Comparison of ENCODE assay signal across 8 mouse cellular contexts in genomic region chr15:102376453-102377162, GRCm38 (mm10). TPM values are rescaled to one million over a fixed set of nuclear protein-coding genes. Genes with fewer than 3 reads are reported as not detected.
DNase-seq lines count a peak whose midpoint lies in the region; ATAC-seq and TF ChIP-seq lines count a peak whose summit lies in the region.

No protein-coding gene starts in this region.

- WGBS in intestine, postnatal 0 days, result 2% methylated on average over 42 of the region's 43 CpGs
- WGBS in lung, embryonic 16.5 days, result under 1% methylated on average over 31 of the region's 43 CpGs

- TF ChIP-seq CTCF in ES-Bruce4 (IDR thresholded peaks at IDR 0.05; ENCODE audit: low read depth, low read length), result no peak
- TF ChIP-seq CTCF in intestine, postnatal 0 days (IDR thresholded peaks at IDR 0.05; ENCODE audit: low read depth), result no peak

- peak overlapping the region; percentile 99 for H3K4me2 ChIP-seq in intestine, postnatal 0 days (replicated peaks; ENCODE audit: low read depth)
- H3K4me2 ChIP-seq in lung, embryonic 16.5 days (ENCODE audit: low read depth, low read length), result peak overlapping the region; percentile 98

- TF ChIP-seq POLR2A in ES-Bruce4 (IDR thresholded peaks at IDR 0.05; ENCODE audit: insufficient read depth, low read length), result no peak

- DNase-seq in A20 (ENCODE audit: low read depth, low spot score), result peak; percentile 81
- peak; percentile 34 to 60 for DNase-seq in cerebellum, postnatal 25 days
- peak; percentile 68 for DNase-seq in gastrocnemius, postnatal 14 days
- peak; percentile 37 for DNase-seq in skeletal muscle tissue, adult 2 months (ENCODE audit: low read depth, low spot score)
- no peak for DNase-seq in B cell, adult 2 months

- peak overlapping the region; percentile 73 for H3K4me3 ChIP-seq in ES-Bruce4 (ENCODE audit: low read depth, low read length)
- peak overlapping the region; percentile 66 for H3K4me3 ChIP-seq in intestine, postnatal 0 days (ENCODE audit: low read depth, low read length)
- peak overlapping the region; percentile 71 for H3K4me3 ChIP-seq in lung, embryonic 16.5 days (ENCODE audit: low read length)

- H3K27me3 ChIP-seq in ES-Bruce4 (ENCODE audit: control insufficient read depth, insufficient read depth, low read length, poor library complexity, severe bottlenecking), result no peaks in the 10 kb centered on the region
- H3K27me3 ChIP-seq in intestine, postnatal 0 days (replicated peaks; ENCODE audit: control insufficient read depth, insufficient read depth, low read length), result no peaks in the 10 kb centered on the region
- H3K27me3 ChIP-seq in lung, embryonic 16.5 days (ENCODE audit: control insufficient read depth, insufficient read depth, low read depth, low read length), result no peaks in the 10 kb centered on the region

- no peak for TF ChIP-seq EP300 in ES-Bruce4 (IDR thresholded peaks at IDR 0.05; ENCODE audit: insufficient read depth, low read depth, low read length)

- no peaks in the 10 kb centered on the region for H3K9me3 ChIP-seq in ES-Bruce4 (replicated peaks; ENCODE audit: control insufficient read depth, insufficient read depth, low read length, poor library complexity, severe bottlenecking)
- H3K9me3 ChIP-seq in intestine, postnatal 0 days (ENCODE audit: control insufficient read depth), result no peaks in the 10 kb centered on the region
- no peaks in the 10 kb centered on the region for H3K9me3 ChIP-seq in lung, embryonic 16.5 days (ENCODE audit: control insufficient read depth, low read length)

- peak overlapping the region; percentile 56 for H3K9ac ChIP-seq in ES-Bruce4 (ENCODE audit: low read depth, poor library complexity, severe bottlenecking)
- peak overlapping the region; percentile 58 for H3K9ac ChIP-seq in intestine, postnatal 0 days (ENCODE audit: low read depth, low read length)
- peak overlapping the region; percentile 83 for H3K9ac ChIP-seq in lung, embryonic 16.5 days (ENCODE audit: low read length)

- H3K4me1 ChIP-seq in ES-Bruce4 (ENCODE audit: control insufficient read depth, insufficient read depth, low read length), result peaks cover 2% of the 10 kb centered on the region
- H3K4me1 ChIP-seq in intestine, postnatal 0 days (replicated peaks; ENCODE audit: control insufficient read depth, insufficient read depth, low read length), result 0 out of 2 replicates have a peak, but pooled peaks cover 4% of the 10 kb centered on the region
- H3K4me1 ChIP-seq in lung, embryonic 16.5 days (replicated peaks; ENCODE audit: control insufficient read depth, insufficient read depth, low read length), result peaks cover 13% of the 10 kb centered on the region

- no peaks in the 10 kb centered on the region for H3K36me3 ChIP-seq in ES-Bruce4 (ENCODE audit: control insufficient read depth, insufficient read depth, low read length, poor library complexity, severe bottlenecking)
- no peaks in the 10 kb centered on the region for H3K36me3 ChIP-seq in intestine, postnatal 0 days (ENCODE audit: control insufficient read depth, insufficient read depth)
- no peaks in the 10 kb centered on the region for H3K36me3 ChIP-seq in lung, embryonic 16.5 days (ENCODE audit: control insufficient read depth, insufficient read depth, low read length)

- peak; percentile 43 for ATAC-seq in intestine, postnatal 0 days
- ATAC-seq in lung, embryonic 16.5 days (ENCODE audit: low read depth), result peak; percentile 88

- intact Hi-C loops in gastrocnemius, postnatal 14 days (cut with DNase I; ENCODE audit: low total_unique reads), result loop anchor here (5.0 kb wide), 1 partner anchor 34 kb away; no protein-coding TSS in a partner anchor

- no peak overlapping the region for H3K27ac ChIP-seq in ES-Bruce4 (ENCODE audit: insufficient read depth, low read length)
- peak overlapping the region; percentile 35; the same call in 1 of the 2 replicates for H3K27ac ChIP-seq in intestine, postnatal 0 days (ENCODE audit: low read depth, low read length)
- peak overlapping the region; percentile 65 for H3K27ac ChIP-seq in lung, embryonic 16.5 days (ENCODE audit: low read length)

RNA-seq across cellular contexts. Expression of gene Sp7, which starts 9.6 kb away (rescaled TPM):
- polyA plus RNA-seq in ES-Bruce4 (2011; ENCODE audit: insufficient read depth, insufficient read length, low read depth, missing spikeins), result not detected in 2 replicates
- under 1 TPM; 0.11 to 0.14 TPM for total RNA-seq in gastrocnemius, postnatal 14 days (2021)
- 0.07 and 0.14 TPM in 2 replicates for polyA plus RNA-seq in intestine, postnatal 0 days (2015; fragmentation: Nextera tagmentation; extraction: Ambion mirVana)
- polyA plus RNA-seq in lung, embryonic 16.5 days (2015; fragmentation: Nextera tagmentation; extraction: Ambion mirVana), result 0.25 and 1.6 TPM in 2 replicates

RNA-seq across cellular contexts. Expression of gene Aaas, which starts 26.0 kb away (rescaled TPM):
- 196 and 252 TPM in 2 replicates for polyA plus RNA-seq in ES-Bruce4 (2011; ENCODE audit: insufficient read depth, insufficient read length, low read depth, missing spikeins)
- 1 to 10 TPM; 7.2 to 8.4 TPM for total RNA-seq in gastrocnemius, postnatal 14 days (2021)
- polyA plus RNA-seq in intestine, postnatal 0 days (2015; fragmentation: Nextera tagmentation; extraction: Ambion mirVana), result 15.0 and 16.8 TPM in 2 replicates
- 73.5 and 80.3 TPM in 2 replicates for polyA plus RNA-seq in lung, embryonic 16.5 days (2015; fragmentation: Nextera tagmentation; extraction: Ambion mirVana)

RNA-seq across cellular contexts. Expression of gene Sp1, which starts 29.3 kb away (rescaled TPM):
- 103 and 106 TPM in 2 replicates for polyA plus RNA-seq in ES-Bruce4 (2011; ENCODE audit: insufficient read depth, insufficient read length, low read depth, missing spikeins)
- total RNA-seq in gastrocnemius, postnatal 14 days (2021), result 10 to 100 TPM; 27.5 to 31.2 TPM
- 5.6 and 5.8 TPM in 2 replicates for polyA plus RNA-seq in intestine, postnatal 0 days (2015; fragmentation: Nextera tagmentation; extraction: Ambion mirVana)
- polyA plus RNA-seq in lung, embryonic 16.5 days (2015; fragmentation: Nextera tagmentation; extraction: Ambion mirVana), result 10.8 and 11.2 TPM in 2 replicates

RNA-seq across cellular contexts. Expression of gene Myg1, which starts 45.1 kb away (rescaled TPM):
- 38.6 and 48.8 TPM in 2 replicates for polyA plus RNA-seq in ES-Bruce4 (2011; ENCODE audit: insufficient read depth, insufficient read length, low read depth, missing spikeins)
- total RNA-seq in gastrocnemius, postnatal 14 days (2021), result 10 to 100 TPM; 17.6 to 19.0 TPM
- 35.8 and 41.5 TPM in 2 replicates for polyA plus RNA-seq in intestine, postnatal 0 days (2015; fragmentation: Nextera tagmentation; extraction: Ambion mirVana)
- 98.3 and 101 TPM in 2 replicates for polyA plus RNA-seq in lung, embryonic 16.5 days (2015; fragmentation: Nextera tagmentation; extraction: Ambion mirVana)

RNA-seq across cellular contexts. Expression of gene Pfdn5, which starts 50.7 kb away (rescaled TPM):
- 233 and 309 TPM in 2 replicates for polyA plus RNA-seq in ES-Bruce4 (2011; ENCODE audit: insufficient read depth, insufficient read length, low read depth, missing spikeins)
- total RNA-seq in gastrocnemius, postnatal 14 days (2021), result 100 to 1,000 TPM; 212 to 228 TPM
- 339 and 341 TPM in 2 replicates for polyA plus RNA-seq in intestine, postnatal 0 days (2015; fragmentation: Nextera tagmentation; extraction: Ambion mirVana)
- 390 and 403 TPM in 2 replicates for polyA plus RNA-seq in lung, embryonic 16.5 days (2015; fragmentation: Nextera tagmentation; extraction: Ambion mirVana)

Comparison
In these comparisons a context has a peak if more than half of its experiments do, and no peak if none do; other contexts are left out.
1. DNase-seq: peak in A20 (single experiment), cerebellum, postnatal 25 days (2 of 2), gastrocnemius, postnatal 14 days (single experiment) and skeletal muscle tissue, adult 2 months (single experiment); none in B cell, adult 2 months (0 of 2).
2. Peak in every context shown above with its lines, with median percentiles within 50 percentile points of each other: H3K4me3 ChIP-seq and H3K9ac ChIP-seq.